In genomic region chr4:149444964-149445701, GRCm38 (mm10) we compare ENCODE assay signal across 8 mouse cellular contexts. TPM values are rescaled to one million over a fixed set of nuclear protein-coding genes. Genes with fewer than 3 reads are reported as not detected.
A peak's percentile ranks its signal among the peaks of the same experiment; 100 is the strongest.
DNase-seq lines count a peak whose midpoint lies in the region; ATAC-seq lines count a peak whose summit lies in the region.

No protein-coding gene starts in this region.

- under 1% methylated on average over 36 of the region's 36 CpGs for WGBS in hindbrain, embryonic 12.5 days

- peak overlapping the region; percentile 66 for H3K9ac ChIP-seq in hindbrain, embryonic 12.5 days

- DNase-seq in Muller cell, postnatal 12 days (ENCODE audit: inconsistent ontology term), result peak; percentile 96
- peak; percentile 93 for DNase-seq in cerebellum, adult 9-11 months
- DNase-seq in frontal cortex, adult 2 months (ENCODE audit: extremely low spot score in 1 of 2, low spot score in 1 of 2), result peak; percentile 81 to 87
- DNase-seq in layer of hippocampus, postnatal 14 days (ENCODE audit: low spot score in 2 of 2), result peak; percentile 87 to 89
- DNase-seq in lung, postnatal 14 days, result peak; percentile 92
- DNase-seq in retina, adult 2 months (ENCODE audit: low read depth, low spot score), result peak; percentile 74
- peak; percentile 82 to 89 for DNase-seq in thymus, postnatal 36 days

- H3K4me2 ChIP-seq in hindbrain, embryonic 12.5 days (replicated peaks), result peak overlapping the region; percentile 58

- no peaks in the 10 kb centered on the region for H3K9me3 ChIP-seq in hindbrain, embryonic 12.5 days (replicated peaks)

- H3K4me3 ChIP-seq in hindbrain, embryonic 12.5 days, result peak overlapping the region; percentile 31

- H3K4me1 ChIP-seq in hindbrain, embryonic 12.5 days, result peaks cover 17% of the 10 kb centered on the region

- peak; percentile 97 for ATAC-seq in hindbrain, embryonic 12.5 days (ENCODE audit: low FRiP score)

- peak overlapping the region; percentile 95 for H3K27ac ChIP-seq in hindbrain, embryonic 12.5 days

- no peaks in the 10 kb centered on the region for H3K36me3 ChIP-seq in hindbrain, embryonic 12.5 days

- H3K27me3 ChIP-seq in hindbrain, embryonic 12.5 days, result no peaks in the 10 kb centered on the region

RNA-seq across cellular contexts. Expression of gene Rbp7, which starts 9.6 kb away (rescaled TPM):
- polyA plus RNA-seq in frontal cortex, adult 2 months (2012; rRNA removed), result 0.67 and 0.82 TPM in 2 replicates
- not detected in 2 replicates for polyA plus RNA-seq in hindbrain, embryonic 12.5 days (2016; fragmentation: Nextera tagmentation; extraction: Ambion mirVana)
- total RNA-seq in layer of hippocampus, postnatal 14 days (2021), result not detected

RNA-seq across cellular contexts. Expression of gene Ube4b, which starts 18.6 kb away (rescaled TPM):
- 95.4 and 101 TPM in 2 replicates for polyA plus RNA-seq in frontal cortex, adult 2 months (2012; rRNA removed)
- polyA plus RNA-seq in hindbrain, embryonic 12.5 days (2016; fragmentation: Nextera tagmentation; extraction: Ambion mirVana), result 82.8 and 92.7 TPM in 2 replicates
- total RNA-seq in layer of hippocampus, postnatal 14 days (2021), result 100 to 1,000 TPM; 107 to 110 TPM

RNA-seq across cellular contexts. Expression of gene Tmem274, which starts 32.0 kb away (rescaled TPM):
- polyA plus RNA-seq in frontal cortex, adult 2 months (2012; rRNA removed), result not detected in 2 replicates
- 0.37 and 0.40 TPM in 2 replicates for polyA plus RNA-seq in hindbrain, embryonic 12.5 days (2016; fragmentation: Nextera tagmentation; extraction: Ambion mirVana)
- not detected for total RNA-seq in layer of hippocampus, postnatal 14 days (2021)

RNA-seq across cellular contexts. Expression of gene Nmnat1, which starts 39.9 kb away (rescaled TPM):
- polyA plus RNA-seq in frontal cortex, adult 2 months (2012; rRNA removed), result 8.1 and 8.4 TPM in 2 replicates
- 12.1 and 13.8 TPM in 2 replicates for polyA plus RNA-seq in hindbrain, embryonic 12.5 days (2016; fragmentation: Nextera tagmentation; extraction: Ambion mirVana)
- total RNA-seq in layer of hippocampus, postnatal 14 days (2021), result 1 to 10 TPM; 8.4 to 8.7 TPM

RNA-seq across cellular contexts. Expression of gene Lzic, which starts 39.9 kb away (rescaled TPM):
- polyA plus RNA-seq in frontal cortex, adult 2 months (2012; rRNA removed), result 16.0 and 16.7 TPM in 2 replicates
- 46.7 and 46.8 TPM in 2 replicates for polyA plus RNA-seq in hindbrain, embryonic 12.5 days (2016; fragmentation: Nextera tagmentation; extraction: Ambion mirVana)
- 10 to 100 TPM; 24.0 to 26.9 TPM for total RNA-seq in layer of hippocampus, postnatal 14 days (2021)

Comparison
In these comparisons a context has a peak if more than half of its experiments do, and no peak if none do; other contexts are left out.
1. Peak in every context shown above with its lines: DNase-seq, ATAC-seq, H3K4me3 ChIP-seq and H3K27ac ChIP-seq.